Mouse (Mus musculus): ENCODE measurements around the gene C1ql3.

C1ql3 gene

DNA sequence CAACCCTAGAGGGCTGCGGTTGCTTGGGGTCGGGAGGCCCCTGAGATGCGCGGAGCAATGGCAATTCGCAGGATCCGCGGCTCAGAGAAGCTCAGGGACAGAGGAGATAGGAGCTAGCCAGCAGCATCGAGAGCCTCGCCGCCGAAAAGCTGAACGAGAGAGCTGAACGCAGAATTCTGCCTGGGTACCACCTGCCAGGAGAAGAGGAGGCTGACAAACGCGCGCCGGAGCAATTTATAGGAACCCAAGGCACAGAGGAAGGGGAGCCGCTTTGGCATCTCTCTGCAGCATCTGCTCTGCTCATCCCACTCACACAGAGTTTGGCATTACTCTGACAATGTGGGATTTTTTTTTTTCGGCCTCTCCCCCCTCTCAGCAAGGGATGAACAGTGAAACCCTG is at the start of gene C1ql3:
TSS of gene C1ql3 (minus strand) at position 335 of the 400 bp plus-strand sequence.
- DNase-seq (ENCODE audit: low spot score in 2 of 2): no peak

GRCm38 (mm10) chr2:13060426-13061170 is 49.0 kb upstream of the C1ql3 start:
- no peak for DNase-seq (ENCODE audit: low spot score in 2 of 2)

DNA sequence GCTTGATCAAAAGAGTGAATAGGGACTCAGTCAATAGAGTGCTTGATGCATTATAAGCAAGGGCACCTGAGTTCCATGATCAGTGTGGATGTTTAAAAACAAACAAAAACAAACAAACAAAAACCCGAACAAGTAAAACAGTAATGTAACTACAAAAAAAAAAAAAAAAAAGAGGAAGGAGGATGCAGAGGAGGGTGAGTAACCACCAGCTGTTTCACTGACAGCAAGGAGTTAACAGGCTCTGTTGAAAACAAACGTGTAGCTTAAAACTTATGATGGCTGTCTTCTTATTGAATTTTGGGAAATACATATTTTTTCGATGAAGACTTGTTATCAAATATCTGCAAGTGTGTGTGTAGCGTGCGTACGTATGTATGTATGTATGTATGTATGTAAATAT is 37.0 kb upstream of the C1ql3 start:
- DNase-seq (ENCODE audit: low spot score in 2 of 2): no peak

- DNase-seq (ENCODE audit: low spot score in 2 of 2): no peak
These were observed 32.9 kb upstream of the C1ql3 start for GRCm38 (mm10) chr2:13044555-13044954.

DNA sequence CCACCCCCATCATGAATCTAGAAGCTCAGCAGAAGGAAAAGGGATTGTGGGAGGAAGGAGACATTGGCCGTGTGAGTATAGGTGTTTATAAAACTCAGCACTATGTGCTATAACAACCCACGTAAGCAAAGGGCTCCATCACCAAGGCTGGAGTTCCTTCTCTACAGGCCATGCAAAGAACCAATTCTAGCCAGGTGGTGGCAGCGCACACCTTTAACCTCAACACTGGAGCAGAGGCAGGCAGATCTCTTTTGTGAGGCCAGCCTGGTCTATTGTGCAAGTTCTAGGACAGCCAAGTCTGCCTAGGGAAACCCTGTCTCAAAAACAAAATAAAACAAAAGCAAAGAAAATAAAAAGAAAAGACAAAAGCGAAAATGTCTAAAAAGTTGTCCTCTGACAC is 28.2 kb upstream of the C1ql3 start:
- no peak for DNase-seq (ENCODE audit: low spot score in 2 of 2)

DNA sequence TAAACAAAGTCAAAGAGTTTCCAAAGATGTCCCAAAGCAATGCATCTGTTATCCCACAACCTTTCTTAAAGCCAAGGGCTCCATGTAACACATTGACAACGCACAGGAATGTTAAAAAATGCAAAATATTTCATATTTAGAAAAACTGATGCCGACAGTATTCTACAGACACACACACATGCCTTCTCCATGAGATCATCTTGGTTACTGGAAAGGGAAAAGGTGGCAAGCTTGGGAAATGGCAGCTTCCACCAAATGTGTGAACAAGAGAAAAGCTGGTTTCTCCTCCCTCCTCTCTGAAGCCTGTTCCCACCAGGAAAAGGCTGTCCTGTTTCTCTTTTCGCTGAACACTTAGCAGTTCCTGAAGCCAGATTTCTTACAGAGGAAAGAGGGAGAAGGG is 27.2 kb upstream of the C1ql3 start:
- no peak for DNase-seq (ENCODE audit: low spot score in 2 of 2)

DNA sequence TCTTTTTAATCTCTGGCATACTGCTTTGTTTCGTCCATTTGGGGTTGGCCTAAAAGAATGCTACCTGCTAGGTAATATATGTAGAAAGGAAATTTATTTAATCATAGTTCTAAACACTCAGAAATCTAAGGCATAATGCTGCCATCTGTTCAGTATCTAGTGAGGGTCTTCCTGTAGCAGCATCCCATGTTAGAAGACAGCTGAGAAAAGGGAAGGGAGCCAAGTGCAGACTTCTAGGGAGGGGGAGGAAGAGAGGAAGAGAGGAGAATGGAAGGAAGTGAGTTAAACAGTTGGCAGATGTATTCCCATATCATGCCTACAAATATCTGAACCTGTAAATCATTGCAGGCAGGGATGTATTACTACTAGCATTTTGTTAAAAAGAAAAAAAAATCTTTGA is 7.3 kb upstream of the C1ql3 start:
- no peak for DNase-seq (ENCODE audit: low spot score in 2 of 2)

- DNase-seq (ENCODE audit: low spot score in 2 of 2): no peak
These were observed 6.8 kb upstream of the C1ql3 start for GRCm38 (mm10) chr2:13018382-13018781.

GRCm38 (mm10) chr2:13011973-13012372 is 367 bp upstream of the C1ql3 start:
- no peak for DNase-seq (ENCODE audit: low spot score in 2 of 2)

GRCm38 (mm10) chr2:13010460-13011341 is 905 bp downstream of the C1ql3 start:
- DNase-seq (ENCODE audit: low spot score in 2 of 2): peak; percentile 30 to 49

- peak; percentile 8 to 22 for DNase-seq (ENCODE audit: low spot score in 2 of 2)
These were observed 1.6 kb downstream of the C1ql3 start for GRCm38 (mm10) chr2:13010030-13010459.

DNA sequence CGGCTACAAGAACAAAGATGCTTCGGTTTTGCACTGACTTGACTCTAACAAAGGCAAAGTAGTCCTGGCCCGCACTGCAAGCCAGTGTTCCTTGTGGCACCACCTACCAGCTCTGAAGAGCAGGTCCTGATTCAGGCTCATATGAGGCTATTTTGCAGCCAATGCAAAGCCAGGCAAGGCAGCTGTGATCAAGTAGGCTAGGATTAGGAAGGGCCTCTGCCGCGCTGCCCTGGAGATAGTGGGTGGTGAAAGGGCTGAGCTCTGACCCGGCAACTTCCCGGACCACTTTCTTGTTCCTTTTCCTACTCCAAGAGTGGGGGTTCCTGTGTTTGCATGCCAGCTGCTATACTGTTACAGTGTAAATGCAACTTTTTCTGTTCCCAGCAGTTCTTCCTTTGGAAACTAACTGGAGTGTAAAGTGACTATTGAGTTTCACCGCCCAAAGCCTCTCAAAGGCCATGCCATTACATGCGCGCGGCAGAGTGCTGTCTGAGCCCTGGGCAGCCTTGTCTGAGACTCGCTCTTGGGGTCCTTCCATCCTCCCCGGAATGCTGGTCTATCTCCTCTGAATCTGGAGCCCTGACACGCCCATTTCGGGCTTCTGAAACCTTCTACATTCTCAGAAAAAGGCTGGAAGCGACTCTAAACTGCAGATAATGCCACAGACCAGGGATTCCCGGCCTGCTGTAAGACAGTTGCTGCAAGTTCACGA is 2.2 kb downstream of the C1ql3 start:
- peak in 1 of 2 experiments; percentile 5 for DNase-seq (ENCODE audit: low spot score in 2 of 2)

GRCm38 (mm10) chr2:13008433-13008832 is 3.2 kb downstream of the C1ql3 start:
- no peak for DNase-seq (ENCODE audit: low spot score in 2 of 2)

- no peak for DNase-seq (ENCODE audit: low spot score in 2 of 2)
These were observed 11.6 kb downstream of the C1ql3 start for GRCm38 (mm10) chr2:13000026-13000425.

DNA sequence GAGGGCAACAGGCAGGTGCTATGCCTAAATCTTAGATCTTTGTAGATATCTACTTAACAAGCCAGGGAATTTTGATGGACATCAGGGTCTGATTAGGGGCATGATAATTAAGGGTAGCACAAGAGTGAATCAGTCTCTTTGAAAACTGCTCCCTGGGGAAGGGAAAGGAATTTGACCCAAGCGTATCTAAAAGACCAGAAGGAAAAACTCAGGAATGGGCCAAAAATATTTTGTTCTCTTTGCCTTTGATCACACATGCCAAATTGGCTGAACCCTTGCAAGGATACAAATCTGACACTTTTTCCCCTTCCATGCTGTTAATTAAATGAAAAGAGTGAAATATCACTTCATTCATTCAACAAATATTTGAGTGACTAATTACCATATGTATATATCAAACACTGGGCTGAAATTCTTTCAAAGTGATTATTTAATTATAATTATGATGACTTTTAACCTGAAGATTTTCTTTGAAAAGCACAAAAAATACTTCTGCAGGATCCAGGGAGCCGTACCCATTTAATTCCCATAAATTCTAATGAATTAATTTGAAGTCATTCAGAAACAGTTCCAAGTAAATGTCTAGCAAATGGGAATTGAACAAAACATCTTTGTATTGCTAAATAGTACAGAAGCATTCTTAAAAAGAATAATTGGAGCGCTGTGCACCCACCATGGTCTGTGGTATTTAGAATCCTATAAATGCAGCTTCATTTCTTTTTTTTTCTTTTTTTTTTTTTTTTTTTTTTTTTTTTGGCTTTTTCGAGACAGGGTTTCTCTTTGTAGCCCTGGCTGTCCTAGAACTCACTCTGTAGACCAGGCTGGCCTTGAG is 26.5 kb downstream of the C1ql3 start:
- DNase-seq (ENCODE audit: low spot score in 2 of 2): no peak

DNA sequence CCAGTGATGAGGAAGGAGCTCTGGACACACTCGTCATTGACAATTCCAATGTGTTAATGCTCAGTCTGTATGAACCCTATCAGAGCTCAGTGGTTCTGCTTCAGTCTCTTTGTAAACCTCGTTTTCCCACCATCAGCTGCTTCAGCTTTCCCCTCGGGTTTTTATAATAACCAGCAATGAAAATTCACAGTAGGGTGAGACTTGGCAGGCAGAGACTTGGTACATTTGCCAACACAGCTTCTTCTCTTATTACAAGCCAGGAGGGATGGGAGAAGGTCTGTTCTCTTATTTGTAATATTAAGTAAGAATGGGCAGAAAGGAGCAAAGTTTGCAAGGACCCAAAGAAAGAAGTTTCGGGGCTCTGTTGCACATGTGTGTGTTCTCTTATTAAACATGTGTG is 32.8 kb downstream of the C1ql3 start:
- no peak for DNase-seq (ENCODE audit: low spot score in 2 of 2)

GRCm38 (mm10) chr2:12977367-12977766 is 34.2 kb downstream of the C1ql3 start:
- DNase-seq (ENCODE audit: low spot score in 2 of 2): no peak

DNA sequence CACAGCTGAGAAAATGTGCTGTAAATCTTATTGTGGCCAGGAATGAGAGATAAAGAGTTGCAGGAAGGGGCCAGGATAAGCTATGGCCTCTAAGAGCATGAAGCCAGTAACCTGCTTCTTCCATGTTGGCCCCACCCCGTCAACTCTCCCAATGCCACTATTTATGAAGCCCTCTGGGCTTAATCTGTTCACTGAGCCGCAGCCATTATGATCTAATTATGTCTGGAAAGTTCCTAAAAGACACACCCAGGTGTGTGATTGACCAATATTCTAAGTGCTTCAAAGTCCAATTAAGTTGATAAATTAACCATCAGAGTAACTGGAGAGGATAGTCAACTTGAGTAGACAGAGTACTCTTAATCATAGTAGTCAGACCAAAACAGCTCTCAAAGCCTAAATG is 37.9 kb downstream of the C1ql3 start:
- DNase-seq (ENCODE audit: low spot score in 2 of 2): no peak

- no peak for DNase-seq (ENCODE audit: low spot score in 2 of 2)
These were observed 41.4 kb downstream of the C1ql3 start for GRCm38 (mm10) chr2:12970049-12970724.

DNA sequence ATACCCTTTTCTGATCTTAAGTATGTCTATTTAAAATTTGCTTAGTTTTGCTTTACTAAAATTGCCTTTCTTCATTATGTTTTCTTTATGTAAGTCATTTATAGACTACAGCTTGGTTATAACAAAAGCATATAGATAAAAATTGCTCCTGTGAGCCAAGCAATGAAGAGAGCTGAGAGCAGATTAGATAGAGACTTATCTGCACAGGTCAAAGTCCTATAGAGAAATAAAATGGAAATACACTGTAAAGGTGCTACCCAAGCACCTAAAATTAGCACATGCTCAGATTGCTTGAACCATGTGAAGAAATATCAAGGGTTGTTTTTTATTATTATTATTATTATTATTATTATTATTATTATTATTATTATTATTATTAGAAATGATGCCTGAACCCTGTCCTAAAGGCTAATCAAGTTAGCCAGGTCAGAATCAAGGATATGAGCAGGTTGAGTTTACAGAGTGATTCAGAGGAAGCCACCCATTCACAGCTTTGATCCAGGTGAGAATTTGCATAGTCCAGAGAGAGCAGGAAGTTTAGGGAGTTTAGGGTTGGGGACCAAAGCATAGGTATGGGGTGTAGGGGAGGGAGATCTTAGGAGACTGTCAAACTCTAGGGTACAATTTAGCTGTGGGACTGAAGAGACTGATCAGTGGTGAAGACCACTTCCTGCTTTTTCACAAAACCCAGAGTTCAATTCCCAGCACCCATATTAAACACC is 54.7 kb downstream of the C1ql3 start:
- no peak for DNase-seq (ENCODE audit: low spot score in 2 of 2)

Data from natural killer cell, adult 2 months (primary cell).